Mouse (Mus musculus) liver, postnatal 0 days (tissue): ENCODE data around the gene Ehbp1. TPM values are rescaled to one million over a fixed set of nuclear protein-coding genes. Genes with fewer than 3 reads are reported as not detected.

Source experiments
- ATAC-seq: fragments of 200-750 bp; cut with Nextera tagmentation; 2 replicates; pipeline ENCODE4 v1.8.0; 2017; ENCODE audit warnings: mild to moderate bottlenecking, moderate library complexity
- DNase-seq: peaks from one replicate; pipeline ENCODE4 v3.0.0-alpha.2; 2016
- H3K27ac ChIP-seq: fragments of 300-500 bp; sonication (generic); 2 replicates; pipeline ENCODE4 v1.5.1; 2014; ENCODE audit warnings: antibody characterized with exemption, moderate library complexity, mild to moderate bottlenecking, low read depth
- H3K27me3 ChIP-seq: fragments of 300-500 bp; sonication (generic); 2 replicates; pipeline ENCODE4 v1.6.1; 2014; ENCODE audit warnings: low read length, control low read depth, mixed read lengths; ENCODE audit not compliant: insufficient read depth
- H3K36me3 ChIP-seq: fragments of 300-500 bp; sonication (generic); replicated peaks from 2 replicates; pipeline ENCODE4 v1.6.1; 2014; ENCODE audit warnings: mild to moderate bottlenecking, control low read depth, low read length, moderate library complexity, mixed read lengths; ENCODE audit not compliant: insufficient read depth
- H3K4me1 ChIP-seq: fragments of 300-500 bp; sonication (generic); 2 replicates; pipeline ENCODE4 v1.6.1; 2014; ENCODE audit warnings: antibody characterized with exemption, mild to moderate bottlenecking, control low read depth; ENCODE audit not compliant: insufficient read depth
- H3K4me2 ChIP-seq: fragments of 300-500 bp; sonication (generic); 2 replicates; pipeline ENCODE4 v1.6.1; 2014; ENCODE audit warnings: low read depth, mild to moderate bottlenecking, low read length, moderate library complexity, mixed read lengths
- H3K4me3 ChIP-seq: fragments of 300-500 bp; sonication (generic); 2 replicates; pipeline ENCODE4 v1.5.1; 2014; ENCODE audit warnings: low read depth, low read length
- H3K9ac ChIP-seq: fragments of 300-500 bp; sonication (generic); replicated peaks from 2 replicates; pipeline ENCODE4 v1.6.1; 2014; ENCODE audit warnings: mild to moderate bottlenecking, moderate library complexity
- H3K9me3 ChIP-seq: fragments of 300-500 bp; sonication (generic); 2 replicates; pipeline ENCODE4 v1.6.1; 2016; ENCODE audit warnings: mild to moderate bottlenecking, control low read depth, low read length, mixed read lengths
- CTCF ChIP-seq: sonication (generic); IDR thresholded peaks from 2 replicates; pipeline ENCODE4 v1.5.1; 2016; ENCODE audit warnings: antibody characterized with exemption, low read depth
- EP300 ChIP-seq: IDR thresholded peaks from 2 replicates; pipeline ENCODE4 v1.6.1; 2016; ENCODE audit warnings: antibody characterized with exemption, low read depth, mild to moderate bottlenecking
- WGBS: fragments of 180-500 bp; shearing (Covaris S2); extraction: QIAGEN DNeasy Blood & Tissue Kit; methylation state at CpG from one replicate; pipeline ENCODE4 v1.1.7; 2014; ENCODE audit not compliant: insufficient replicate concordance; 5-methylcytosine and 5-hydroxymethylcytosine counted together
- polyA plus RNA-seq: library from polyadenylated mRNA; unstranded; fragments of >200 nt; fragmentation: Nextera tagmentation; extraction: Ambion mirVana; gene quantifications from 2 replicates; pipeline ENCODE4 v1.2.1, GENCODE M21; 2015

Ehbp1 gene
- polyA plus RNA-seq, 1 experiment from 2014 or later, result 1.9 TPM

- H3K4me2 ChIP-seq, result no peak overlapping the region
- no peak overlapping the region for H3K27ac ChIP-seq
- peaks cover 9% of the 10 kb centered on the region; the same call in 1 of the 2 replicates for H3K36me3 ChIP-seq
- H3K4me3 ChIP-seq, result no peak overlapping the region
- H3K4me1 ChIP-seq, result no peaks in the 10 kb centered on the region
- no peaks in the 10 kb centered on the region for H3K27me3 ChIP-seq
- H3K9me3 ChIP-seq, result no peaks in the 10 kb centered on the region
- no peak for TF ChIP-seq CTCF
- no peak for TF ChIP-seq EP300
- 70% methylated on average over 2 of the region's 2 CpGs for WGBS
- H3K9ac ChIP-seq, result no peak overlapping the region
- DNase-seq, result no peak
- no peak for ATAC-seq
Observed at GRCm38 (mm10) chr11:22063352-22063751, 278.7 kb downstream of the Ehbp1 start.

DNA sequence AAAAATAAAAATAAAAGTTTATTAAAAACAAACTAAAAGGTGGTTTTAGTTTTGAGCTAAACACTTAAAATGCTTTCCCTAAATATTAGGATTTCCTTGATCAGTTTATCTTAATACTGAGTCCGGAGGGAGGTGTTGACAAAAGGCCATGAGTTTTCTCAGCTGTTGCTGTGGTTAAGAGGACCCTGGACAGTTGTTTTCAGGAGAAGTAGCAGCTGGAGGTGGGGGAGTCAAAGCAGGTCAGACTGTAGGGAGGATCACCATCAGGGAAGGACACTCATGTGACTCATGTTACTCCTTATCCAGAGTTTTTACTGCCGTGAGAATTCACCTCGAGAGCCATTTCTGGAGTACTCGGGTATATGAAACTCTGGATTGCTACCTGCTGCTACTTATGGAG, 280.4 kb downstream of the Ehbp1 start:
- Histone ChIP-seq H3K36me3 (peaks cover 9% of the 10 kb centered on the region; the same call in 1 of the 2 replicates), H3K4me3 (no peak overlapping the region), H3K4me2 (no peak overlapping the region), H3K27ac (no peak overlapping the region), H3K9ac (no peak overlapping the region), H3K27me3 (no peaks in the 10 kb centered on the region), H3K9me3 (no peaks in the 10 kb centered on the region), H3K4me1 (no peaks in the 10 kb centered on the region)
- DNase-seq, result no peak
- WGBS, result 84% methylated on average over 4 of the region's 4 CpGs
- no peak for TF ChIP-seq EP300
- TF ChIP-seq CTCF, result no peak
- no peak for ATAC-seq

DNA sequence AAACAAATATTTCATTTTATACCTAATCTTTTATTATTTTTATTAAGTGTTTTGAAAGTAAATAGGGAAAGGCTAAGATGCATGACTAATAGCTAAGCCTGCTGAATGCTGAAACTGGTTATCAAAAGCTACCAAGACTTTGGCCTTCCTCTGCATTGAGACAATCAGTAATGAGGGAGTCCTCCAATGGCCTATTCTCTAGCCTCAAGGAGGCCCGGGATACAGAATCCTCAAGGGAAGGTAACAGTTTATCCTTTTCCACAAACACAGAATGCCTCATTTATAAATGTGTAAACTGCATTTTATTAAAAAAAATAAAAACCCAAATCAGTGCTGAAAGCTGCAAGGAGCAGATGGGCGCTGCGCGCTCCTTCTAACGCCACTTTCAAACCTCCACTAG, 284.6 kb downstream of the Ehbp1 start:
- peaks cover 6% of the 10 kb centered on the region; the same call in 1 of the 2 replicates for H3K36me3 ChIP-seq
- H3K27me3 ChIP-seq, result no peaks in the 10 kb centered on the region
- H3K4me2 ChIP-seq, result no peak overlapping the region
- no peak overlapping the region for H3K9ac ChIP-seq
- WGBS, result 94% methylated on average over 5 of the region's 5 CpGs
- TF ChIP-seq CTCF (no peak), EP300 (no peak)
- ATAC-seq (no peak), DNase-seq (no peak)
- no peaks in the 10 kb centered on the region for H3K9me3 ChIP-seq
- no peak overlapping the region for H3K4me3 ChIP-seq
- H3K27ac ChIP-seq, result no peak overlapping the region
- no peaks in the 10 kb centered on the region for H3K4me1 ChIP-seq

DNA sequence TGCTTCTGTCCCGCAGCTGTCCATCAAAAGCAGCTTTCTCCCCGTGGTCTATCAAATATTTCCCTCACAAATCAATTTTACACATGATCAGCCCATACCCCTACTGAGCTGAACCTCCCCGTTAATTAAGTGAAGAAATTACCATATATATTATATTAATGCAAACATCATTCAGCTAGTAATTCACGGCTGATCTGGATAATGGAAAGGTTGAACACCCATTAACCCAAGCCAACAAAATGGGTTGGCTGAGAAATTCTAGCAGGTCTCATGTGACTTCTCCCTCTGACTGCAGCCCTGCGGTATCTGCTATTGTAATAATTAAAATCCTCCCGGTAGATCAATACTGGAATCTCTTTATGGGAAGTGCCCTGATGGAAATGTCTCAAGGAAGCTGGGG, 286.2 kb downstream of the Ehbp1 start:
- Histone ChIP-seq H3K36me3 (peaks cover 3% of the 10 kb centered on the region; the same call in 1 of the 2 replicates), H3K9ac (no peak overlapping the region), H3K27me3 (no peaks in the 10 kb centered on the region), H3K9me3 (no peaks in the 10 kb centered on the region), H3K4me3 (no peak overlapping the region), H3K4me1 (no peaks in the 10 kb centered on the region), H3K4me2 (no peak overlapping the region), H3K27ac (no peak overlapping the region)
- no peak for ATAC-seq
- TF ChIP-seq EP300 (no peak), CTCF (no peak)
- 84% methylated on average over 6 of the region's 6 CpGs for WGBS
- DNase-seq, result no peak

DNA sequence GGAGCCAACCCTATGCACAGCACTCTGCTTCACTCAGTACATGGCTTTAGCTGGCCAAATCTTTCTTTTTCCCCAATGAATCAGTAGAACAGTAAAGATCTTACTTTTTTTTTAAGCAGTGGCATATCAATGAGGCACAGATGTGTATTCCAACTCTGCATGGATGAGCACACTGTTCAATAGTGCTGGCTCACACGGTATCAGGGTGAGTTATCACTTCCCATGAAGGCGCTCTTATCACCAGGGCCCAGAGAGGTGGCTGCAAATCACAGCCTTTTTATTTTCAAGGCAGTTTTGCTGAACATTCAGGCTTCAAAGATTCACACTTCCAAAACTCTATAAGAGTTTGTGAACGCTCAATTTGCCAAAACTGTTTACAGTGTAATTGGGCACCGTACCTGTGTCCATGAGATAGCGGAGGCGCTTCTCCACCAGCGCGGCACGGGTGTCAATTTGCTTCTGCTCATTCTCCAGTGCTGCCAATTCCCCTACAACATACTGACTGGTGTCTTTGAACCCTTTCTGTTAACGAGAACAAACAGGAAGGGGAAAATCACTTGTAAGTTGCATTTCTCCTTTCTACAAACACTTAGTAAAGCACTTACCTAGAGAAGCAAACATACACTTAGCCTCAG, 288.9 kb downstream of the Ehbp1 start:
- no peak for ATAC-seq
- WGBS, result 67% methylated on average over 10 of the region's 10 CpGs
- H3K27ac ChIP-seq, result no peak overlapping the region

GRCm38 (mm10) chr11:22050864-22051263, 291.2 kb downstream of the Ehbp1 start:
- WGBS, result 81% methylated on average over 7 of the region's 7 CpGs
- H3K4me1 ChIP-seq, result no peaks in the 10 kb centered on the region

More for the DNA sequence above, 288.9 kb downstream of the Ehbp1 start:
- peak; percentile 36; the same call in 1 of the 2 replicates for TF ChIP-seq EP300
- TF ChIP-seq CTCF, result no peak
- Histone ChIP-seq H3K4me3 (no peak overlapping the region), H3K27me3 (no peaks in the 10 kb centered on the region), H3K4me1 (no peaks in the 10 kb centered on the region), H3K9ac (no peak overlapping the region), H3K4me2 (no peak overlapping the region), H3K9me3 (no peaks in the 10 kb centered on the region), H3K36me3 (no peaks in the 10 kb centered on the region)
- no peak for DNase-seq

More at GRCm38 (mm10) chr11:22050864-22051263, 291.2 kb downstream of the Ehbp1 start:
- no peaks in the 10 kb centered on the region for H3K36me3 ChIP-seq
- H3K9ac ChIP-seq, result no peak overlapping the region
- DNase-seq, result no peak
- H3K27me3 ChIP-seq, result no peaks in the 10 kb centered on the region
- H3K4me3 ChIP-seq, result no peak overlapping the region
- no peaks in the 10 kb centered on the region for H3K9me3 ChIP-seq
- TF ChIP-seq CTCF (no peak), EP300 (no peak)
- no peak overlapping the region for H3K27ac ChIP-seq
- ATAC-seq, result no peak
- no peak overlapping the region for H3K4me2 ChIP-seq
